Mouse (Mus musculus) monocyte, adult 2 months (primary cell): ENCODE data around the gene Cog7.

ENCODE experiments used
- DNase-seq, 2 experiments: peaks; one replicate each; pipeline ENCODE4 v3.0.0; 2022; ENCODE audit warnings: low spot score in 2 of 2, low read depth in 1 of 2

The Cog7 gene

DNA sequence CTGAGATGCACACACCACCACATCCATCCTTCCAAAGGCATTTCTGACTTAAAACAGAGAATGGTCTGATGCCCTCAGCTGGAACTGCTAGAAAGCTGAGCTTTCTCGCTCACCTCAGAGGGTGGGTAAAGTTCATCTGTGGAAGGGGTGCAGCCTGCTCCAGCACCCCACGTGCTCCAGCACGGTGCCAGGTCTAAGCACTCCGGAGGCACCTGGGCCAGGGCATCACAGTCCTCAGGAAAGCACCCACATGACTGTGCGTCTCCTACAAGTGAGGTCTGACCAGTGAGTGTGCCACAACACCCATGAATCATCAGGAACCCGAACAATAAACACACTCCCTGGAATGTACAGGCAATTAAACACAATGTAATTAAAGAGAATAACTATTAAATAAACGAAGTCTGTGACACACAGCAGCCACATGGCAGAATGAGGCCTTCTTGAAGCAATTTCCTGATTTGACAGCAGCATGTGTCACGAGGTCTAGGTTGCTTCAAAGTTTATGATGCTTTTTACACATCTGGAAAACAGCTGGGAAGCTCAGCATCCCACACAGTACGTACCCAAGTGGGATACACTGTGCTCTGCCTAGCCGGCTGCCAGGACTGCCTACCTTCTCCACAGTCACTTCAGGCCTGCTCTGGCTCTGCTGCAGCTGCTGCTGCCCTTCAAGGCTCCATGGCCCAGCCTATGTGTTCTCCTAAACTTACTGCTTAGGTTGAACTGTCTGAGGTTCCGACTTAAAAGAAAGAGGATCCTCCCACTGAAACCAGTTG, 26.4 kb downstream of the Cog7 start:
- DNase-seq: no peak

DNA sequence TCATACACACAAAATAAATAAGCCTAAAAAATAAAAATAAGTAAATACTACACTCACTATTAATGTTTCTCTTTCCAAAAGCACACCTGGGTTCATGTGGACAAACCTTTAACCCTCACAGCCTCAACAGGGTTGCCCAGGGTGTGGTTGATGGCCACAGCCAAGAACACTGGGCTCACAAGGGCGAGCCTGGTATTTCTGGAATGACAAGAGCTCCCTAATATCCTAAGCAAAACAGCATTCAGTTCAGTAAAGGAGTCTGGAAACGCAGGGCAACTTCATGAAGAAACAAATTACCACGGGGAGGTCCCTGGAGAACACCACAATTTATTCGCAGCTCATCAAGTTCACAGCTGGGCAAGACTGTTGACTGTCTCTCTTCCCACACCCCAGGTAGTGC, 34.0 kb downstream of the Cog7 start:
- no peak for DNase-seq

DNA sequence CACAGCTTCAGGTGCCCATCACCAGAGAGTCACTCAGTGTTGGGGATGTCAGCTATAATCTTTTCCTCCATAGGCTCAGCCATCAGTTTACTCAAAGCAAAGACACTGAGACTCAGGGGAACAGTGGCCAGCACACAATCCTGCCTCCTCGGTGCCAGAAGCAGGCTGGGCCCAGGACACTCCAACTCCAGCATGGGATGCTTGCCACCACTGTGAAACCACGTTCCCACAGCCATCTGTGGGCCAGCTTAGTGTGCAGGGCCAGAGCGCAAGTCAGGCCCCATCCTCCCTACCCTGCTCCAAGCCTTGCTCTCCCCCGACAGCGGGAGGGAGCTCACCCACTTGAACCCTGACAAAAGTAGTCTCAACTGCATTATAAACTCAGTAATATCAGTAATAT, 35.3 kb downstream of the Cog7 start:
- no peak for DNase-seq

GRCm38 (mm10) chr7:121942371-121942770, 39.1 kb downstream of the Cog7 start:
- no peak for DNase-seq

- no peak for DNase-seq
Measured at GRCm38 (mm10) chr7:121941640-121942039, 39.9 kb downstream of the Cog7 start.

DNA sequence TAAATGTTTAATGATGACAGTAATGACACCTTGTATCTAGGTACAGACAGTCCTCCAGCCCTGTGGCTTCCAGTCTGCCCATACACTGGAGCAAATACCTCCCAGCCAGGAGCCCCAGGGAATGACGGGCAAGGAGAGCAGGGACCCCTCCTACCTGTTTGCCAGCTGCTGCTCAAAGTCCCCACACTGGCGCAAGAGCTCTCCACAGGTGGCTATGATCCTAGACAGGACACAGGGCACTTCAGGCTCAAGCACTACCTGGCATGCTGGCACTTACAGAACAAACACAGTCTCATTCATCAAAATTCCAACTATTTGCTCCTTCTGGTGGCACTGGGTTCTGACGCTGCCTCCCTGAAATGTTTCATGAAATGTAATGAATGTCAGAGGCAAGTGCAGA, 40.5 kb downstream of the Cog7 start:
- DNase-seq: no peak

- no peak for DNase-seq
Measured at GRCm38 (mm10) chr7:121939729-121940128, 41.8 kb downstream of the Cog7 start.

DNA sequence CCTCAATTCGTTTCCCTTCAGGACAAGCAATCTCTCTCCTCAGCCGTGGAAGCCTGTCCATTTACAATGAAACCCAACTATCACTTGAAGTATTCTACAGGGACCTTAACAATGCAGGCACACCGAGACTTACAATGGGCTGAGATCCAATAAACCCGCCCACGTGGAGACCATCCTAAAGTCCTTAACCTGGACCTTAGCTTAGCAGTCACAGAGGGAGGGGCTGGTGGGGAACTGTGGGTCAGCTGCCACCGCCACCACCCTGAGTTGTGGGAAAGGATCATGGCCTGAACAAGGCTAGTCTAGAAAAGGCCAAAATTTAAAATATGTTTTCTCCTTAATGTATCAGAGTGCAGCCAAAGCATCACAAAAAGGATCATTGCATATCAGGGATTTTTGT, 42.3 kb downstream of the Cog7 start:
- no peak for DNase-seq

DNA sequence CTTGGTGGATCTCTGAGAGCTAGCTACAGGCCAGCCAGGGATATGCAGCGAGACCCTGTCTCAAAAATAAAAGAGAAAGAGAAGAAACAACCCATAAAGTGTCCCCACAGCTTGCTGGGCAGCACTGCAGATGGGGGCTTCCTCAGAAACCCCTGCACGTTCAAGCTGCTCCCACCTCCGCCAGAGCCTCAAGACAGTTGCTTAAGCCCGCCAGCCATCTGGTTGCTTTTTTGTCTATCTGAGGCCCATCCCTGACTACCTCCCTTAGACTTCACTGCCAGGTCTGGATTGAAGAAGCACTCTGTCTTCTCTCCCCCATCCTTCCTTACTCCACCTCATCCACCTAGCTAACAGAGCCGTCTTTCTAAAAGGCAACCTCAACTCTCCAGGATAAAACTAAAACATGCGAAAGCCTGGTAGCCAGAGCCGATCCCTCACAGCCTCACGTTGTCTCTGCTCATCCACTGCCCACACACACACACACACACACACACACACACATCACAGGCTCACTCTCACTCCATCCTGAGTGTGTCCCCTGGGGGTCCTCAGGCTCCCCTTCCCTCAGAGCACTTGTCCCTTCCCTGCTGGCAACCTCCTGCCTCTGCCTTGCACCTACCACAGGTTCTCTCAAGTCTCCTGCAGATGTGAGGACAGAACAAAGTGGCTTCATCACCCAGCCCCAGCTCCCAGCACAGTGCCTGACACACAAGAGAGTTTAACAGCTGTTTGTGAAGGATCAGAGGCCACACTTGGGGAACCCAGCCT, 43.2 kb downstream of the Cog7 start:
- DNase-seq: no peak

DNA sequence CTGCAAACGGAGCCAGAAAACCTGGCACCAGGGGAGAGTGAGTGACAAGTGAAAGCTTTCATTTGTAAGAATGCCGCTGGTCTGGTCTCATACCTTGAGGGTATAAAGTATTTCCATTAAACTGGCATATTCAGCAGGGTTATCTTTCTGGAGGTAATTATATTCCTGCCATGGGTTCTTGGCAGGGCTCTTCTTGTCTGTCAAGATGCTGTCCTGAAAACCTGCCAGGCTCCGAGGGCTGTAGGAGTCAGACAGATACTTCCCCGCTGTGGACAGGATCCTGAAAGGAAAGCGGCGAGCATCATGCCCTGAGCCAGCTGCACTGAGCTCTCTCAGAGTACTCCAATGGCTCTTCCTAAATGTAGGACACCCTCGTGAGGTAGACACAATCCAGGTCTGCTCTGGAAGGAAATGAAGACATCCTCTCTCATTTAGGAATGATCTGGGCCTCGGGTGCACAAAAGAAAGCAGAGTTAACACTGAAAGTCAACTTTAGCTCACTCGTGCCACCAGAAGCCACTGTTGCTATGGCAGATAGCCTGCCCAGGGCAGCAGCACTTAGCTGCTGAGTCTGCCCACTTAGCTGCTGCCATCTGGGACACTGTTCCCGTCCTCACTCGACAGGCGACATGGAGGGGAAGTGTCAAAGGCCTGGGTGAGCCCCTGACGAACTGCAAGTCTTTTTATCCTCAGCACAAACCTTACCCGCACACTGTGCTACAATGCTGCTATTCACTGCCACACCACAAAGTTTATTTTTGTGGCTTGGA, 44.5 kb downstream of the Cog7 start:
- no peak for DNase-seq

DNA sequence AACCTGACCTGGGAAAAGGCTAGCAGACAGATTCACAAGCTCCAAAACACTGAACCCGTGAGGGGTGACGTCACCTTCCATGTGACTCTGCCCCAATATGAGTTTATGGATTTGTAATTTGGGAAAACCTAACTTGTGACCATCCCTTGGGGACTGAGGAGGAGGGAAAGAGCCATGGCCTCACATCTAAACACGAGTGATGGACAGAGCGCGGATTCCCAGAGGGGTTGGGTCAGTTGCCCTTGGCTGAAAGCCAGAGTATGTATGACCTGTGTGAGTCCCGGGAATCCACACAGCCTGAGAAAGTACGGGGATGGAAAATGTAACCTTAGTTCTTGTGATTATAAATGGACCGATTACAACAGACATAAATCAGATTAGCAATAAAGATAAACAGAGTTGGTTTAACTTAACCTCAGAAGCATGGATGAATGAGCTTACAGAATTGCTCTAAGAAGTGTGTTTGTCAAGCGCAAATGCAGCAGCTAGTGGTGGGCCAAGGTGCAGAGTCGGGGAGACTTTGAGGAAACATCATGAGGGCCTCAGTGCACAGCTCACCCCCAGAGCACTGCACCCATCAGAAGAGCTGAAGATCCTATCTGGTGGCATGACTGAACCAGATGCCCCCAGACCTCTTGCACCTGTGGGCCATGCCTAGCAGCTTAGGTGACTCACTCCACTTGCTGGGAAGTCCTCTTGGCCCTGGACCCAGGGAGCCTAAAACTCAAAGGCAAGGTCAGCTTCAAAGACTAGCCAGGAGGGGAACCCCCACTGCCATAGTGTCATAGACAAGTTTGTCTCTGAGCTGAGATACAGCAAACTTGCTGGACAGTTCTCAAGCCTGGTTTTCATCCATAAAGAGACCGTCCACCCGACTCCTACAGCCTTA, 45.4 kb downstream of the Cog7 start:
- no peak for DNase-seq

- DNase-seq: no peak
Measured at GRCm38 (mm10) chr7:121934346-121934745, 47.2 kb downstream of the Cog7 start.

DNA sequence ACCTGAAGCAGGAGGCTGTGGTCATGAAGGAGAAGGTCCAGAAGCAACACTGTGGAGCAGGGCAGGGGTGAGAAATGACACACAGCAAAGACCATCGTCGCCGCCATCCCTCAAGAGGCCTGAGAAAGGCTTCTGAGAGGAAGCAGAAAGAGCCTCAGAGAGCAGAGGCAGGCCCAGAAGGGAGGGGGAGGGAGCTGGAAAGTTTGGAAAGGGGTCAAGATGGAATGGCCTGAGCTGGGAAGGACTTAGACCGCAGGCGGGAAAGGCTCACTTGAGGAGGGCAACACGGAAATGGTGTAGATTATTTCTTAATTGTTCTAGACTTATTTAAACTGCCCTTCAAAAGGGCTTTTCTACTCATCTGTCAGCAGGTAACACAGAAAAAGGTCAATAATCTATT, 47.8 kb downstream of the Cog7 start:
- no peak for DNase-seq

GRCm38 (mm10) chr7:121931246-121931645, 50.3 kb downstream of the Cog7 start:
- DNase-seq: no peak

DNA sequence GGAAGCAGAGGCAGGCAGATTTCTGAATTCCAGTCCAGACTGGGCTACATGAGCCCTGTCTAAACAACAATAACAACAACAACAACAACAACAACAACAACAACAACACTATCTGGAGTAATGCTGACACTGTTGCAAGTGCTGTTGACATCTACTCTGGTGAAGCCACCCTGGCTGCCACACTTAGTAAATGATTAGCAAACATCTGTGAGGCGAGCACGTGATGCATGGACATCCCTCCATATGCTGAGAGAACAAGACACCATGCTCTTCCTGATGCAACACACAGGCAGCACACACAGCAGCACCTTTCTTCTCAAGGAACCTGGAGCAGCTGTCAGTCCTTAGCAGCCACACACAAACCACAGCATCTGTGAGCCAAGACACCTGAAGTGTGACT, 53.6 kb downstream of the Cog7 start:
- DNase-seq: no peak

DNA sequence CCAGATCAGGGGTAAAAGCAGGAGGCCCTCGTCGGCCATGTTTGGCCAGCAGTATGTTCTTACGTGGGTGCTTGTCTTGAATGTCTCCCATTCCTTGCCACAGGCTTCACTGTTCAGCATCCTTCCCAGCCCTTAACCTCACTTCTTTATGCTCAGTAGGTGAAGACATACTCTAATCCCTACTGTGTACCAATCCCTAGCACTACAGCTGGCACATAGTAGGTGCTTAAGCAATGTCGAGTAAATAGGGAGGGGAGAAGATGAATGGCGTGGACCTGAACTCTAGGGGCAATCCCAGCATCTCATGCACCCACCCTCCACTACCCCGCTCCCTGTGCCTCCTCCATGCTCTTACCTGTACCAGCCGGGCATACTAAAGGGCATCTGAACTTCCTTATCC, 57.1 kb downstream of the Cog7 start:
- DNase-seq: no peak

GRCm38 (mm10) chr7:121913944-121914343, 67.6 kb downstream of the Cog7 start:
- DNase-seq: no peak

DNA sequence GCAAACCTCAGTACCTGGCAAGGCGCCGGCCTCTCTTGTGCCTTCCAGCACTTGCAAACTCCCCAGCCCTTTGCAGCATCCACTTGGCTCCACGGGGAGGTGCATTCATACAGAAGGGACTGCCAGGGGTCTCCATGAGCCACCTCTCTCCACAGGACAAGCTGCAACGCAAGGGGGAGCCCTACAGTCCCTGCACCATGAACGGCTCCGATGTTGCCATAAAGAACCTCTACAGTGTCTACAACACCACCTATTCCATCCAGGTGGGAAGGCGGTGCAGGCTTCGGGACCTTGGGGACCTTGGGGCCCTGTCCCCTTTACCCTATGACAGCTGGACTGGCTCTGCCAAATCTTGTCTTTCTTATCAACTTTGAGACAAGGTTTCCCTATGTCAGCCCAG, 69.3 kb downstream of the Cog7 start:
- no peak for DNase-seq

GRCm38 (mm10) chr7:121906879-121907278, 74.6 kb downstream of the Cog7 start:
- DNase-seq: no peak

- no peak for DNase-seq
Measured at GRCm38 (mm10) chr7:121902757-121903411, 78.6 kb downstream of the Cog7 start.
